Mouse (Mus musculus) thymus, adult 18-20 months (tissue): ENCODE results near the gene Hoxa10.

Source experiments
- DNase-seq, 2 experiments: peaks; one replicate each; pipeline ENCODE4 v3.0.0; 2022; ENCODE audit warnings: mixed read lengths in 2 of 2

The Hoxa10 gene

DNA sequence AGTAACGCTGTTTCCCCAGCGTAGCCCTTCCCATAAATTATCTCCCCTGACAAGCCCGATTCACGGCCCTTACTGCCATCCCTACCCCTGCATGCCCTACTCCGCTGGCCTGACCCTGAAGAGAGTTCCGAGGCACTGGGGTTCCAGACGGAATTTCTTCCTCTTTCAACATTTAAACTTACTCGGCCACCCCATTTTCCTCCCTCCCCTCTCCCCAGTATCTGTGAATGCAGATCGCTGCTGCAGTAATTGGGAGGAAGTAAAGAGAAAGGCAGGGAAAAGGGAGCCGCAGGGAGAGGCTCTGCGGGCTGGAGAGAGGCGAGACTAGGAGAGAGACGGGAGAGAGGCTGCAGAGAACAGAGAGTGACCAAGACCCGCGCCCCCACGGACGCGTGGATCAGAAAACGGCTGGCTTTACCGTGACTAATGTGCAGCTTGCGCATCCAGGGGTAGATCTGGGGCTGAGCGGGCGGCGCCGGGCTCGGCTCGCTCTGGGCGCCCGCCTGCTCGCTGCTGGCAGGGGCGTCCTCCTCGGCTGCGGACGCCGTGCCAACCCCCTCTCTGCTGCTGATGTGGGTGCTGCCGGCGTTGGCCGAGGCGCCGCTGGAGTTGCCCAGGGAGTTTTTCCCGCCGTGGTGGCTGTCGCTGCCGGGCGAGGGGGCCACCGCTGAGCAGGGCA, 37.1 kb downstream of the Hoxa10 start:
- no peak for DNase-seq

DNA sequence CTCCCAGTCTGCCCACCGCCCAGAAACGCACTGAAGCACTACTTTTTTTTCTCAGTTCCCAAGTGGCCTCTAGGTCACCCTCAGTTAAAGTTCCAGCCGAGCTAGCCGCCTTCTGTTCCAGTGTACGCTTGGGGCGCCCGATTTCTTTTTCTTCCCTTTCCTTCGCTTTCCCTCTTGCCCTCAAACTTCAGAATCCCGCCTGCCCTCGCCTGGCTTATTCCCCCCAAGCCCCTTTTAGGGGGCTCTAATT, 37.6 kb downstream of the Hoxa10 start:
- no peak for DNase-seq

DNA sequence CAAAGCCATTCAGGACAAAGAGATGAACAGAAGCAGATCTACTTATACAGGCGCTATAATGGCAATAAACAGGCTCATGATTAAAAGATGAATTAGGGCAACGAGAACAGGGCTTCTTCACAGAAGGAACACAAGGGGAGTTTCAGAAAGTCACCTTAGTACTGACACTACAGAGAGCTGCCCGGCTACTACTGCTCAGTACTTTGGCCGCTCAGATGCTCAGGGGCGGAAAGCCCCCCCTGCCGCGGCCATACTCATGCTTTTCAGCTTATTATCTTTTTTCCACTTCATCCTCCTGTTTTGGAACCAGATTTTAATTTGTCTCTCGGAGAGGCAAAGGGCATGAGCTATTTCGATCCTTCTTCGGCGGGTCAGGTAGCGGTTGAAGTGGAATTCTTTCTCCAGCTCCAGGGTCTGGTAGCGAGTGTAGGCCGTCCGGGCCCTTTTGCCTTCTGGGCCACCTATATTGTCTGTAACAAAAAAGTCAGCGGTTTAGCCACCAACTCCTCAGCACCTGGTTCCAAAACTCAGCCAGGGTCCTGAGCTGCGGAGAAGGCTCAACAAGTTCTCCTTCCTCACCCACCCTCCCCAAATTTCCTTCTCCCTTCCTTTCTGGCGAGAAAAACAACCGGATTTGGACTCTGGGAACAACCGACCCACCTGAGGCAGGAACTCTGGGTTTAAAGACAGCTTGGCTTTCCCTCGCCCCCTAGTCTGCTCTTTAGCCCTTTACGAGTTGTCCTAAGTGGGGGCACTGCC, 38.1 kb downstream of the Hoxa10 start:
- DNase-seq, result no peak

GRCm38 (mm10) chr6:52201269-52201668, 39.4 kb downstream of the Hoxa10 start:
- DNase-seq, result no peak

- DNase-seq, result no peak
These were observed 39.9 kb downstream of the Hoxa10 start for GRCm38 (mm10) chr6:52200751-52201250.

- no peak for DNase-seq
These were observed 40.4 kb downstream of the Hoxa10 start for GRCm38 (mm10) chr6:52200073-52200750.

GRCm38 (mm10) chr6:52197271-52197670, 43.4 kb downstream of the Hoxa10 start:
- DNase-seq, result no peak

GRCm38 (mm10) chr6:52196811-52197210, 43.8 kb downstream of the Hoxa10 start:
- no peak for DNase-seq

- no peak for DNase-seq
These were observed 46.0 kb downstream of the Hoxa10 start for GRCm38 (mm10) chr6:52194690-52195089.

GRCm38 (mm10) chr6:52191860-52192550, 48.6 kb downstream of the Hoxa10 start:
- peak; percentile 63 to 69 for DNase-seq

- no peak for DNase-seq
These were observed 49.5 kb downstream of the Hoxa10 start, which contains the start of gene Hoxa4 for GRCm38 (mm10) chr6:52190906-52191810. Gene Hoxa4, minus strand, starts transcription at chr6:52191753.

DNA sequence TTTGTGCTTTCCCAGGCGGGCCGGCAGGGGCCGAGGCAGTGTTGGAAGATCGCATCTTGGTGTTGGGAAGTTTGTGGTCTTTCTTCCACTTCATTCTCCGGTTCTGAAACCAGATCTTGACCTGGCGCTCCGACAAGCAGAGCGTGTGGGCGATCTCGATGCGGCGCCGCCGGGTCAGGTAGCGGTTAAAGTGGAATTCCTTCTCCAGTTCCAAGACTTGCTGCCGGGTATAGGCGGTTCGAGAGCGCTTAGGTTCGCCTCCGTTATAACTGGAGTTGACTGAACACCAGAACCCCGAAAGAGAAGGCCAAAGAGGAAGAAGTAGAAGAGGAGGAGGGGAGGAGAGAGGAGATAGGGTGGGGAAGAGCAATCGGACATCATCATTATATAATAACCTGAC, 50.2 kb downstream of the Hoxa10 start:
- no peak for DNase-seq

- no peak for DNase-seq
These were observed 50.7 kb downstream of the Hoxa10 start for GRCm38 (mm10) chr6:52189909-52190308.

GRCm38 (mm10) chr6:52189172-52189591, 51.5 kb downstream of the Hoxa10 start:
- no peak for DNase-seq

DNA sequence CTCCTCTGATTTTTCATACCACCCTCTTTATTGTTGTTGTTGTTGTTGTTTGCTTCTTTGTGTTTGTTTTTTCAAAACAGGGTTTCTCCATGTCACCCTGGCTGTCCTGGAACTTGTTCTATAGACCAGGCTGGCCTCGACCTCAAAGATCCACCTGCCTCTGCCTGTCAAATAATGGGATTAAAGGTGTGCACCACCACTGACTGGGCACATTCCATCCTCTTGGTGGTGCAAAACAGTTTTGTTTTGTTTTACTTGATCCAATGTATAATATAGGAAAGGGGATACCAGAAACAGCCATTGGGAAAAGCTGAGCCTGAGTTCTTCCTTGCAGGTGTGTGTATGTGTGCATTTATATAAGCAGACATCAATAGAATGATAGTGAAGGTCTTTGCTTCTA, 54.2 kb downstream of the Hoxa10 start:
- DNase-seq, result no peak

DNA sequence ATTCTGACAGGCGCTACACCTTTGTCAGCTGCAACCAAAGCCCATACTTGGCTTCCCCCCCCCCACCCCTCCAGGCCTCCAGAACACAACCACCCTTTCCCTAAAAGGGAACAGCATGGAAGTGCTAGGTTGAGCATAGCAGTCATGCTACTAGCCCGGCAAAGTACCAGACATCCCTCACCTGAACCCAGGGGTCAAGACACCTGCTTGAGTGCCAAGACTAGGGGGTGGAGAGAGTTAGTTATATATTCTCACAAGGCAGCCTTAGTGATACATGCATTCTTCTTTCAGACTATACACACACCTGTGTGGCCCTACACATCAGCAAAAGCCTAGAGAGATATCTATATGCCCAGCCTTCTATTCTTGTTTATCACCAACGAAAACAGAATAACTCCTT, 54.8 kb downstream of the Hoxa10 start:
- no peak for DNase-seq

- DNase-seq, result no peak
These were observed 55.4 kb downstream of the Hoxa10 start for GRCm38 (mm10) chr6:52185222-52185621.

DNA sequence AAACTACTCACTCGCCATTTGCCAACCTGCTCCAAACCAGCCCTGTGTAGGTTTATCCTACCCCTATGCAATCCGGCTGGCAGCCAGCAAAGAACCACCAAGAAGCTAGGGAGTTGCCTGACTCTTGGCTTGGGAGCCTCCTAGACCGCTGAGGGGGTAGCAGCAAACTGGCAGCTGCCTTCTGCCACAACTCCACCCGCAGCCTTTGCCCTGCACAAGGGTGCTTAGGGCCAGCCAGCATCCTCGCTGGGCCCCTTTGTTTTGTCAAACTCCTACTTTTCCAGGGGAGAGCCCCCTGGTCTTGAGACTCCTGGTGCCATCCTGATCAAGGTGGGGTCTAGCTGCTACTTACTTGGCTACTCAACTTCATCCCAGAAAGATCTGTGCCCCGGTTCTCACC, 56.0 kb downstream of the Hoxa10 start:
- no peak for DNase-seq

- DNase-seq, result no peak
These were observed 57.2 kb downstream of the Hoxa10 start for GRCm38 (mm10) chr6:52183311-52184080.

DNA sequence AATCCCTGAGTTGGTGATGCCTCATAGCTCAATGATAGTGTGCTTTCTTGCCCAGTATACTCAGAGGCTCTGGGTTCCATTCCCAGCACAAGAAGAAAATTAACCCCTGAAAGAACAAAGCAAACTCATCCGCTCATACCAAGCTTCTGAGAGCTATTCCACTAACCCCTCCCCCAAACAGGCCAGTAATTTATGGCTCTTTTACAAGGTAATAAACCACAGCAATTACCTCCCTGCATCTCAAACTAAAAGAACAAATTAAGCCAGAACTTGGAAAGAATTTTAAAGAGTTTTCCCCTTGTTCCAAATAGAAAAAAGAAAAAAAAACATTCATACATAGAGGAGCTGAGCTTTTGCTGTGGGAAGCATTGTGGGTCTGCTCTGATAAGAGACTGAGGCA, 57.9 kb downstream of the Hoxa10 start:
- no peak for DNase-seq

- no peak for DNase-seq
These were observed 58.6 kb downstream of the Hoxa10 start for GRCm38 (mm10) chr6:52182030-52182429.
